Mouse (Mus musculus) liver, adult 2 months (tissue): ENCODE data around the gene Zfp985. TPM values are rescaled to one million over a fixed set of nuclear protein-coding genes. Genes with fewer than 3 reads are reported as not detected.
"Not testable (repeated sequence)": the region's sequence is repeated elsewhere in the genome, so short reads cannot be mapped to it uniquely, and the experiment has no call there.

Experiments used
- DNase-seq: peaks from one replicate; pipeline ENCODE4 v3.0.0-alpha.2; 2011; ENCODE audit warnings: low read depth, low spot score; ENCODE audit errors: extremely low read depth
- H3K27ac ChIP-seq: fragments of 200-500 bp; replicated peaks from 2 replicates; pipeline ENCODE4 v1.5.1; 2012; ENCODE audit warnings: low read depth, mild to moderate bottlenecking, control low read depth, inconsistent platforms, low read length; ENCODE audit not compliant: insufficient read depth
- H3K27me3 ChIP-seq: fragments of 200-500 bp; 2 replicates; pipeline ENCODE4 v1.6.1; 2012; ENCODE audit warnings: mild to moderate bottlenecking, moderate library complexity, low read length, inconsistent platforms; ENCODE audit not compliant: control insufficient read depth, insufficient read depth
- H3K36me3 ChIP-seq: fragments of 200-500 bp; 2 replicates; pipeline ENCODE4 v1.6.1; 2012; ENCODE audit warnings: low read length, inconsistent platforms; ENCODE audit not compliant: control insufficient read depth, insufficient read depth
- H3K4me1 ChIP-seq: fragments of 200-500 bp; 2 replicates; pipeline ENCODE4 v1.6.1; 2011; ENCODE audit warnings: low read length; ENCODE audit not compliant: control insufficient read depth, insufficient read depth
- H3K4me3 ChIP-seq: fragments of 200-500 bp; 2 replicates; pipeline ENCODE4 v1.5.1; 2011; ENCODE audit warnings: low read depth, mild to moderate bottlenecking, control low read depth, low read length, moderate library complexity; ENCODE audit not compliant: insufficient read depth
- H3K79me2 ChIP-seq: fragments of 200-500 bp; 2 replicates; pipeline ENCODE4 v1.6.1; 2012; ENCODE audit warnings: inconsistent platforms, mild to moderate bottlenecking, low read length, moderate library complexity; ENCODE audit not compliant: control insufficient read depth, insufficient read depth
- H3K9ac ChIP-seq: fragments of 200-500 bp; 2 replicates; pipeline ENCODE4 v1.6.1; 2012; ENCODE audit warnings: low read depth, mild to moderate bottlenecking, control low read depth, inconsistent platforms, low read length
- CTCF ChIP-seq: fragments of 200-500 bp; IDR thresholded peaks from 2 replicates; pipeline ENCODE4 v1.5.1; 2011; ENCODE audit warnings: low read depth, low read length, control low read depth
- POLR2A ChIP-seq: fragments of 200-500 bp; IDR thresholded peaks from 2 replicates; pipeline ENCODE4 v1.6.1; 2011; ENCODE audit warnings: low read length, control low read depth; ENCODE audit not compliant: insufficient read depth; ENCODE audit errors: extremely low read depth
- WGBS: fragments of 180-500 bp; shearing (Covaris S2); methylation state at CpG from one replicate; pipeline ENCODE4 v1.1.7; 2018; 5-methylcytosine and 5-hydroxymethylcytosine counted together
- polyA plus RNA-seq: library from polyadenylated mRNA; depleted of rRNA; stranded (reverse); fragments of >200 nt; gene quantifications from 2 replicates; pipeline ENCODE4 v1.2.3, GENCODE M21; 2012
- total RNA-seq: library from RNA; depleted of rRNA; stranded (reverse); fragments of >200 nt; gene quantifications from 2 replicates; pipeline ENCODE4 v1.2.3, GENCODE M21; 2014

Gene Zfp985
- total and polyA plus RNA-seq, 2 experiments: not detected

DNA sequence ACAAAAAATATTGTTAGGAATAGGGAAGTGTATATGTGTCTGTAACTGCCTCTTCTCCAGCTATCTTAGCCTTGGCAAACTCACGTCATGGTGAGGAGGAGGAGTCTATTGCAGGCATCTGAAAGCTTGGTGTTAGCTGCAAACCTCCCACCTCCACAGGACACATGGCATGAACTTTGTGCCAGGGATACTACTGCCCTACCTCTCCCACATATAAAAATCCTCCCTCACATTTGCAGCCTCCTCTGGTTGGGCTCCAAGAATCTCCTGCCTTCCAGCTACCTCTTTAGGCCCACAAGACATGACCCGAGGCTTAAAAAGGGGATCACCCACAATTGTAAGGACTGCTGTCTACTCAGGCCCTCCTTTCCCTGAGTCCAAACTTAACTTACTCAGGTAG lies 15.4 kb upstream of the Zfp985 start:
- Histone ChIP-seq H3K79me2 (no peaks in the 10 kb centered on the region), H3K27ac (no peak overlapping the region), H3K4me3 (no peak overlapping the region), H3K4me1 (no peaks in the 10 kb centered on the region), H3K27me3 (no peaks in the 10 kb centered on the region; the same call in 1 of the 2 replicates), H3K9ac (no peak overlapping the region), H3K36me3 (no peaks in the 10 kb centered on the region)
- 66% methylated on average over 2 of the region's 2 CpGs for WGBS
- TF ChIP-seq POLR2A (no peak), CTCF (no peak)
- no peak for DNase-seq

DNA sequence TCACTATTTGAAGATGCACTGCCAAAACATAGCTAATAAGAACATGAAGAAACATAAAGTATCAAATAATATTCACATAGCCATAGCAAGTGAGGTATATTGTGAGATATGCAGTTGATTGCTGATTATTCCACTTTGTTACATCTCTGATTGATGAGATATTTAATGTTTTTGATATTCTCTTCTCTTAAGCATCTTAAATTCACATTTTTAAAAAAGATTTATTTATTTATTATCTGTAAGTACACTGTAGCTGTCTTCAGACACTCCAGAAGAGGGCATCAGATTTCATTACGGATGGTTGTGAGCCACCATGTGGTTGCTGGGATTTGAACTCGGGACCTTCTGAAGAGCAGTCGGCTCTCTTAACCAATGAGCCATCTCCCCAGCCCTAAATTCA lies 13.2 kb upstream of the Zfp985 start, which contains the start of gene Gm16503:
Gene Gm16503 (plus strand): TSS at position 301 of the 400 bp plus-strand sequence.
- not testable (repeated sequence) for H3K4me1 ChIP-seq, H3K4me3 ChIP-seq, DNase-seq, H3K9ac ChIP-seq, H3K36me3 ChIP-seq, H3K79me2 ChIP-seq, H3K27ac ChIP-seq, H3K27me3 ChIP-seq
- 80% methylated on average over 3 of the region's 3 CpGs for WGBS

DNA sequence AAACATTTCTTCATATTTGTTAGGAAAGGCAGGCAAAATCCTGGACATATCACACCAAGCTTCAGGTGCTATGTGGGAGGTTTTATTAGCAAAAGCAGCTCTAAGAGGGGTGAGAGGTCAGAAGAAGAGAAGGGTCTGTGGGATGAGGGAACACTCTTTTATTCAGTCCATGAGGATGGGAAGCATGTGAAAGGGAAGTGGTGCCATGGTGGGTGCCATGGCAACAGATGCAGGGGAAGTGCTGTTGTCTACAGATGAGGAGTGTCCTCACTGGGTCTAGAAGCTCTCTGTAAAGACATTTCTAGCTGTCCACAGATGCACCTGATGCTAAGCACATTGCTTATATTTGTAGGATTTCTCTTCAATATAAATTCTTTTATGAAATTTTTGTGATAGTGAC lies 12.0 kb upstream of the Zfp985 start:
- Histone ChIP-seq H3K4me1 (no peaks in the 10 kb centered on the region), H3K9ac (no peak overlapping the region), H3K4me3 (no peak overlapping the region), H3K27ac (no peak overlapping the region), H3K36me3 (no peaks in the 10 kb centered on the region), H3K79me2 (no peaks in the 10 kb centered on the region), H3K27me3 (no peaks in the 10 kb centered on the region; the same call in 1 of the 2 replicates)
- TF ChIP-seq CTCF (no peak), POLR2A (no peak)
- DNase-seq: no peak

DNA sequence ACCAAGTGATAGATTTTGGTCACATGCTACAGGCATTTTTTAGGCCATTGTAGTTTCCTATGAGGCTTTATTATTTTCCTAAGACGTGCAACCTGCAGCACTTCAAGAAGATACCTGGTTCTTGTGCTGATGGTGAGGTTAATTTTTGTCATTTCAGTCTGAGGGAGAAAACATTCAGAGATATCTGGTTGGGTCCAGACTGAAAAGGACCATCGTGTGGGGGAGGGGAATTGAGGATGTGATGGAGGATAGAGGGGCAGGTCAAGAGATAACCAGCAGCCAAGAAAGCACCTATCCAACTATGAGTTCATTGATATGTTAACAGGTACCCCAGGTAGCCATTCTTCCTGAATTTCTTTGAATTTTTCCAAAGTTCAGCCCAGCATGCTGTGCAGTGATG lies 1.3 kb downstream of the Zfp985 start:
- not testable (repeated sequence) for H3K36me3 ChIP-seq, H3K79me2 ChIP-seq, H3K4me1 ChIP-seq, H3K4me3 ChIP-seq, H3K27ac ChIP-seq, H3K9ac ChIP-seq, H3K27me3 ChIP-seq, DNase-seq
- 58% methylated on average over 2 of the region's 2 CpGs for WGBS

DNA sequence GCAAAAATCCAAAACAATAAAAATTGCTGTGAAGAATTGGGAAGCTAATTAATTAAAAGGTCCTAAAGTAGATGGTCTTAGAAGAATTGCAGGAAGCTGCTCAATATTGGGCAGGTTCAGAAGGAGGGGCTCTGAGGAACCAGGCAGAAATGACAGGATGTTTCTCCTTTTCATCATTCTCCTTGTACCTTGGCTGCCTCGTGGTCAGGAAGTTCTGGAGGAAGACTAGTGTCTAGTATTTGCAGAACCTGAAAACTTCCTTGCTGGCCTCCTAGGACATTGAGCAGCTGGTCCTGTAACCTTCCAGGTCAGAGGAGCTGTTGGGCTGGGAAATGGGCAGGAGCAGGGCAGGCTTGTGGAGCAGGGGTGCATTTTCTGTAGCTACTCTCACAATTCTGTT lies 3.8 kb downstream of the Zfp985 start:
- not testable (repeated sequence) for H3K9ac ChIP-seq, H3K36me3 ChIP-seq, H3K27me3 ChIP-seq, H3K27ac ChIP-seq, H3K4me3 ChIP-seq, H3K79me2 ChIP-seq, H3K4me1 ChIP-seq, DNase-seq
- WGBS: 56% methylated on average over 1 of the region's 1 CpGs

DNA sequence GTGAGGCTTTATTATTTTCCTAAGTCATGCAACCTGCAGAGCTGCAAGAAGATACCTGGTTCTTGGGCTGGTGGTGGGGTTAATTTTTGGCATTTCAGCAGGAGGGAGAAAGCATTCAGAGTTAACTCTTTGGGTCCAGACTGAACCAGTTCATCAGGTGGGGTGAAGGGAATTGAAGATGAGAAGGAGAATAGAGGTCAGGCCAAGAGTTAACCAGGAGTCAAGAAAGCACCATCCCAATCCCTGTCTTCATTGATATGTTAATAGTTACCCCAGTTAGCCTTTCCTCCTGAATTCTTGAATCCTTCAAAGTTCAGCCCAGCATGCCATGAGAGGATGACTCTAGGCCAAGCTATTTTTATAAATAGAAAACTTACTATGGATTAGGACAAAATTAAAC lies 4.9 kb downstream of the Zfp985 start:
- not testable (repeated sequence) for H3K27ac ChIP-seq, H3K27me3 ChIP-seq, H3K4me3 ChIP-seq, H3K9ac ChIP-seq, DNase-seq, H3K36me3 ChIP-seq, H3K4me1 ChIP-seq, H3K79me2 ChIP-seq

DNA sequence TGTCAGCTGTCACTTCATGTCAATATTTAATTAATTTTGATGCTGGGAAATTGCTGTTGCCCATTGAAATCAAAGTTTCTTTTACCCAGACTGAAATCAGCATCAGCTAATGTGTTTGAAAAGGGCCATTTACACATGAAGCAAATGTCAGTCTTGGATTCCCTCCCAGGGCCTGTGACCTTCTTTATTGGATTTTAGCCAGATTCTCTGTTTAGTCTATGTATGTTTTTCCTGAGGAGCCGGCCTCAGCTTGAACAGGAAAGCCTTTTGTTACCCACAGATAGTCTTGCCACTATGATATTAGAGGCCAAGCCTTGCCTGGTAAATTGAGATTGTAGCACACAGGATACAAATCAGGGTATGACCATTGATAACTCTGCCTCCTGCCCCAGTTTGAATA lies 6.0 kb downstream of the Zfp985 start:
- H3K4me1 ChIP-seq, H3K9ac ChIP-seq, H3K27me3 ChIP-seq, H3K79me2 ChIP-seq, H3K4me3 ChIP-seq, H3K36me3 ChIP-seq, H3K27ac ChIP-seq: not testable (repeated sequence)
- peak; percentile 43 for DNase-seq
- WGBS: 44% methylated on average over 1 of the region's 1 CpGs
